21 mouse cellular contexts compared by ENCODE assay signal in genomic region chr2:72260704-72261103, GRCm38 (mm10). TPM values are rescaled to one million over a fixed set of nuclear protein-coding genes. Genes with fewer than 3 reads are reported as not detected.
A peak's percentile ranks its signal among the peaks of the same experiment; 100 is the strongest.
DNase-seq lines count a peak whose midpoint lies in the region; ATAC-seq and TF ChIP-seq lines count a peak whose summit lies in the region.
"Had no signal": no experiment of that assay in that cellular context is flagged by ENCODE, and none has a peak within 500 bp of the region (broad histone marks: within the 10 kb centered on the region; RNA-seq: fewer than 3 reads in every experiment).

No protein-coding gene starts in this region.

- TF ChIP-seq CTCF in bone marrow macrophage, adult 2 months (IDR thresholded peaks at IDR 0.05; ENCODE audit: low read depth, low read length) = no peak

- no peak overlapping the region for H3K4me3 ChIP-seq in bone marrow macrophage, adult 2 months (ENCODE audit: insufficient read depth, low read length)
- H3K4me3 ChIP-seq: embryonic facial prominence, embryonic 10.5 days; forebrain, embryonic 15.5 days; heart, embryonic 13.5 days; hindbrain, embryonic 12.5 days; limb, embryonic 13.5 days; megakaryocyte, embryonic 14.5 days; midbrain, embryonic 15.5 days had no signal

- TF ChIP-seq POLR2A in bone marrow macrophage, adult 2 months (IDR thresholded peaks at IDR 0.05; ENCODE audit: borderline replicate concordance, low read depth, low read length) = no peak

- peak; percentile 78 for ATAC-seq in common myeloid progenitor, adult 5-6 weeks (replicated peaks; ENCODE audit: low read depth, poor library complexity, severe bottlenecking)
- ATAC-seq: forebrain, embryonic 15.5 days; intestine, postnatal 0 days; midbrain, embryonic 15.5 days had no signal

- H3K4me1 ChIP-seq in bone marrow macrophage, adult 2 months (ENCODE audit: control insufficient read depth, insufficient read depth, low read length) = peaks cover 33% of the 10 kb centered on the region
- H3K4me1 ChIP-seq: limb, embryonic 13.5 days; midbrain, embryonic 15.5 days had no signal

- peak overlapping the region; percentile 83 for H3K27ac ChIP-seq in bone marrow macrophage, adult 2 months (ENCODE audit: insufficient read depth, low read depth, low read length)
- H3K27ac ChIP-seq: embryonic facial prominence, embryonic 10.5 days; forebrain, embryonic 15.5 days; heart, embryonic 13.5 days; hindbrain, embryonic 12.5 days; limb, embryonic 13.5 days; midbrain, embryonic 15.5 days had no signal

- peak; percentile 41 for DNase-seq in lung, postnatal 25 days (ENCODE audit: low spot score)
- no peak for DNase-seq in lung, postnatal 10 days
- peak; percentile 26 to 58 for DNase-seq in monocyte, adult 2 months (ENCODE audit: low read depth in 1 of 2, low spot score in 2 of 2)
- no peak for DNase-seq in cerebellum, adult 11 months
- DNase-seq in urinary bladder, adult 2 months (ENCODE audit: low spot score) = no peak
- DNase-seq: adrenal gland, postnatal 10 days; cerebellum, adult 9-11 months; gastrocnemius, postnatal 10 days; heart, postnatal 14 days; kidney, postnatal 25 days; thymus, postnatal 25 days had no signal

RNA-seq across cellular contexts. Expression of gene Map3k20, which starts 24.7 kb away (rescaled TPM):
- polyA plus RNA-seq in bone marrow macrophage, adult 2 months (2012; ENCODE audit: insufficient read depth, insufficient read length, missing spikeins) = 16.9 and 20.3 TPM in 2 replicates
- total RNA-seq in common myeloid progenitor, adult 5-6 weeks (2017) = 49.6 and 66.9 TPM in 2 replicates
- polyA plus RNA-seq in urinary bladder, adult 2 months (2012; rRNA removed) = 54.3 and 84.8 TPM in 2 replicates

Comparison
In these comparisons a context has a peak if more than half of its experiments do, and no peak if none do; other contexts are left out.
1. DNase-seq: peak in lung, postnatal 25 days (single experiment) and monocyte, adult 2 months (2 of 2); none in lung, postnatal 10 days (single experiment), cerebellum, adult 11 months (single experiment) and urinary bladder, adult 2 months (single experiment).